Mouse (Mus musculus) embryonic fibroblast, embryonic 13.5 days (primary cell): Measurements from ENCODE around the gene Igdcc3. TPM values are rescaled to one million over a fixed set of nuclear protein-coding genes. Genes with fewer than 3 reads are reported as not detected.
"Not testable (repeated sequence)": the region's sequence is repeated elsewhere in the genome, so short reads cannot be mapped to it uniquely, and the experiment has no call there.

Experiments used
- H3K27ac ChIP-seq: 2 replicates; pipeline ENCODE4 v1.5.1; 2012; ENCODE audit warnings: low read length, control low read depth, inconsistent platforms; ENCODE audit not compliant: insufficient read depth
- H3K4me1 ChIP-seq: 2 replicates; pipeline ENCODE4 v1.6.1; 2011; ENCODE audit warnings: low read length; ENCODE audit not compliant: control insufficient read depth, insufficient read depth
- H3K4me3 ChIP-seq: 2 replicates; pipeline ENCODE4 v1.5.1; 2011; ENCODE audit warnings: mild to moderate bottlenecking, control low read depth, low read length; ENCODE audit not compliant: insufficient read depth
- CTCF ChIP-seq: IDR thresholded peaks from 2 replicates; pipeline ENCODE4 v1.5.1; 2011; ENCODE audit warnings: mild to moderate bottlenecking, control low read depth, low read length, moderate library complexity, borderline replicate concordance; ENCODE audit not compliant: insufficient read depth
- POLR2A ChIP-seq: IDR thresholded peaks from 2 replicates; pipeline ENCODE4 v1.6.1; 2011; ENCODE audit warnings: low read depth, mild to moderate bottlenecking, control low read depth, low read length, moderate library complexity
- polyA plus RNA-seq: library from polyadenylated mRNA; stranded (reverse); fragments of >200 nt; gene quantifications from 2 replicates; pipeline ENCODE4 v1.2.4, GENCODE M21; 2011; ENCODE audit warnings: low read depth; ENCODE audit not compliant: missing spikeins, insufficient read length

The Igdcc3 gene
- polyA plus RNA-seq, 1 experiment: not detected

DNA sequence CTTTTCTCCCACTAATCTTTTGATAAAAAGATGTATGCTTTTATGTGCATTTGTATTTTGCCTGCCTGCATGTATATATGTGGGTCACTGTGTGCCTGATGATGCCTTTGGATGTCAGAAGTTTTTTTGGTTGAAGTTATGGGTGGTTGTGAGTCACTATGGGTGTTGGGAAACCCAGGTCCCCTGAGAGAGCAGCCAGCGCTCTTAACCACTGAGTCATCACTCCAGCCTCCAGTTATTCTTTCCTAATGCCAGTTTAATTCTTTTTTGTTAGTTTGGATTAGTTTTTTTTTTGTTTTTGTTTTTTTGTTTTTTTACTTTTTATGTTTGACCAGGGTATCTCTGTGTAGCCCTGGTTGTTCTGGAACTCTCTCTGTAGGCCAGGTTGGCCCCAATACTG is 59.6 kb downstream of the Igdcc3 start:
- peak overlapping the region; percentile 60 for H3K27ac ChIP-seq
- no peak overlapping the region for H3K4me3 ChIP-seq
- H3K4me1 ChIP-seq: peaks cover 5% of the 10 kb centered on the region
- peak; percentile 37; the same call in 1 of the 2 replicates for TF ChIP-seq POLR2A
- no peak for TF ChIP-seq CTCF

GRCm38 (mm10) chr9:65201021-65201380 is 60.0 kb downstream of the Igdcc3 start:
- peak overlapping the region; percentile 60 for H3K27ac ChIP-seq
- peaks cover 5% of the 10 kb centered on the region for H3K4me1 ChIP-seq
- H3K4me3 ChIP-seq: no peak overlapping the region
- TF ChIP-seq POLR2A (no peak), CTCF (no peak)

GRCm38 (mm10) chr9:65201381-65202164 is 60.6 kb downstream of the Igdcc3 start:
- H3K4me3 ChIP-seq: peak overlapping the region; percentile 44; the same call in 1 of the 2 replicates
- peaks cover 5% of the 10 kb centered on the region for H3K4me1 ChIP-seq
- H3K27ac ChIP-seq: peak overlapping the region; percentile 60
- TF ChIP-seq POLR2A (peak; percentile 85), CTCF (no peak)

- Histone ChIP-seq H3K27ac (peak overlapping the region; percentile 60), H3K4me1 (peaks cover 5% of the 10 kb centered on the region), H3K4me3 (peak overlapping the region; percentile 44; the same call in 1 of the 2 replicates)
- TF ChIP-seq POLR2A (no peak), CTCF (no peak)
These were observed 61.3 kb downstream of the Igdcc3 start for GRCm38 (mm10) chr9:65202165-65202754.

- TF ChIP-seq POLR2A (no peak), CTCF (no peak)
- 0 out of 2 replicates have a peak, but pooled peaks cover 1% of the 10 kb centered on the region for H3K4me1 ChIP-seq
- H3K27ac ChIP-seq: no peak overlapping the region
- no peak overlapping the region for H3K4me3 ChIP-seq
These were observed 64.2 kb downstream of the Igdcc3 start for GRCm38 (mm10) chr9:65205049-65205815.

- H3K27ac ChIP-seq, H3K4me1 ChIP-seq, H3K4me3 ChIP-seq: not testable (repeated sequence)
These were observed 66.2 kb downstream of the Igdcc3 start for GRCm38 (mm10) chr9:65207041-65207815.

DNA sequence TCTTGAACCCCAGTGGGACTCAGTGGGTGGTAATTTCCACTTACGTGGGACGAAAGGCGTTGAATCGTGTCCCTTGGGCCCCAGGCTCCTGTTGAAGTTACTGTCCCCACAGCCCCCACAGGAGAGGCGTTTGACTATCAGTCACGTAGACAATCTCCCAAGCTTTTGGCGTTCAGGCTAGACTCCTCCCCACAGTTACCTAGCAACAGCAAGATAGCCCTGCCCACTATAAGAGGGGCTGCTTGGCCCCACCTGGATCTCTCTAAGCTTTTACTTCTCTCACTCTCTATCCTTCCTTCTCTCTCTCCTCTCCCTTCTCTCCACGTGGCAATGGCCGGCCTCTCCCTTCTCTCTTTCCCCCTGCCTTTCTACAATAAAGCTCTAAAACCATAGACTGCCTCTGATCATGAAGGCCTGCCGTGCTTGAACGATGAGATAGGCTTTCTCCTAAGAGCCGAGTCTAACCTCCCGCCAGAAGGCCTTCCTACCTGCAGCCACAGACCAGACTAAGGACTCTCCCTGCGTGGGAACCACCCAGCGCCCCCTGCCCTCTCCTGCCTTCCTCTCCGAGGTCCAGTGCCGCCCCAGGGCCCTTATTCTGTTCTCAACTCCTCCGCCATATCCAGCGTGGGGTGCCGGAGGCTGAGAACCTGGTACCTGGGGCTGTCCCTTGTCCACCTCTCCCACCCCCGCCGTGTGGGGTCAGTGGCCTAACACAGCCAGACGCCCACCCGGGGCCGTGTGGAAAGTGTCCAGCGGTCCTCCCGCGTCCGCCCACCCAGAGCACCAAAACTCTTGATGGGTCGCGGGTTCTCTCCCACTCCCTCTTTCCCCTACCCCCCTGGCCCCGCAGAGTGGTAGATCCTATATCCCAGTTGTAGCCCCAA is 67.5 kb downstream of the Igdcc3 start:
- no peak overlapping the region for H3K4me3 ChIP-seq
- no peak overlapping the region for H3K27ac ChIP-seq
- no peaks in the 10 kb centered on the region for H3K4me1 ChIP-seq
- no peak for TF ChIP-seq CTCF
- TF ChIP-seq POLR2A: no peak

GRCm38 (mm10) chr9:65211598-65211997 is 70.6 kb downstream of the Igdcc3 start:
- Histone ChIP-seq H3K4me3 (no peak overlapping the region), H3K4me1 (no peaks in the 10 kb centered on the region), H3K27ac (no peak overlapping the region)
- no peak for TF ChIP-seq CTCF
- TF ChIP-seq POLR2A: no peak
